Mouse (Mus musculus): ENCODE data around the gene Arl5b.
A peak's percentile ranks its signal among the peaks of the same experiment; 100 is the strongest.

GRCm38 (mm10) chr2:15049117-15049873, at the start of gene Arl5b:
- TF ChIP-seq POLR2A (IDR thresholded peaks at IDR 0.05; ENCODE audit: low read depth, low read length): peak; percentile 71
- TF ChIP-seq CTCF (IDR thresholded peaks at IDR 0.05; ENCODE audit: borderline replicate concordance, insufficient read depth, low read length): no peak
